Mouse (Mus musculus) heart, postnatal 0 days (tissue): ENCODE data around the gene Spaca4.

Experiments
- CTCF ChIP-seq: IDR thresholded peaks from 2 replicates; pipeline ENCODE4 v1.5.1; 2016; ENCODE audit warnings: antibody characterized with exemption, control low read depth, low read depth
- EP300 ChIP-seq: IDR thresholded peaks from 2 replicates; pipeline ENCODE4 v1.6.1; 2016; ENCODE audit warnings: antibody characterized with exemption, low read depth

DNA sequence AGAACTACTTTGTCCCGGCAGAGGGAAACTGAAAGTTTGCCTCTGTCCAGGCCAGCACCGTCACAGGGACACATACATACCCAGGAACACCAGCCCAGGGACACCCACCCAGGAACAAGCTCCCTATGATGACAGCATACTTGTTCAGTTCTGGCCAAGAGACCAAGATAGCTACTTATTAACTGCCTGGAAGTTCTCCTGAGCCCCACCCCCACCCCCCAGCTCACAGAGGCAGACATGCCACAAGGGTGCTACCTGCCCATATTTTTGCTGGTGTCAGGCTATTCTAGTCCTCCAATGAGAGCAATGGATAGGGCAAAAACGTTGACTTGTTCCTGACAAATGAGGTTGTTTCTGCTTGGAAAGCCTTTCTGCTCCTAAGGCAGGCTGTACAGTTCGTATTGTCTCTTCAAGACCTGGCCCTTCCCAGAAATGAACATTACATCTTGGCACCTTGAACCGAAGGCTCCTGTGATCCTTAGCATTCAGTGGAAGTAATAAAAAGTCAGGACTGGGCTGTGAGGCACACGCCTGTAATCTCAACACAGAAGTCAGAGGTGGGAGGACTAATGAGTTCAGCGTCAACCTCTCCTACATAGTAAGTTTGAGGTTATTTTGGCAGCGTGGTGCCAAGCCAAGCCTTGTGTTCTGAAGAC lies 44.9 kb upstream of the Spaca4 start:
- TF ChIP-seq CTCF (no peak), EP300 (no peak)
